Mouse (Mus musculus) spleen, postnatal 36 days (tissue): ENCODE data around the gene Ttyh1.
A peak's percentile ranks its signal among the peaks of the same experiment; 100 is the strongest.

Source experiments
- DNase-seq, 2 experiments: peaks; one replicate each; pipeline ENCODE4 v3.0.0; 2022; ENCODE audit warnings: low spot score in 2 of 2, mixed read lengths in 1 of 2

Ttyh1 gene

GRCm38 (mm10) chr7:4122783-4123182, 3.6 kb downstream of the Ttyh1 start:
- no peak for DNase-seq

GRCm38 (mm10) chr7:4123732-4124131, 4.5 kb downstream of the Ttyh1 start:
- DNase-seq = no peak

DNA sequence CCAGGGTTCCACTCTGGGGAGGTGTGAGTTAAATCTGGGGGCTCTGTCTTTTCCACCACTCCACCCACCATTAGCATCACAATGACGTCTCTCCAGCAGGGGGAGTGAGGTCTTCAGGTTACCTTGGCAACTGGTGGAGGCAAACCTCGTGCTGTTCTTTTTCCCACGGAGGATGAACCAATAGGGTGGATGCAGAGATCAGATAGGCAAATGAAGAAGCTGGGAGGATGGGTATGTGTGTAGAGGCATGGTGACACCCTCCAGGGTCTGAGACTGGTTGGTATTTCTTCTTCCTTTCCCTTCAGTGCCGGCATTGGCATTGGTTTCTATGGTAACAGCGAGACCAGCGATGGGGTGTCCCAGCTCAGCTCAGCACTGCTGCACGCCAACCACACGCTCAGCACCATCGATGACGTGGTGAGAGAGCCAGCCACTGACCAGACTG, 5.1 kb downstream of the Ttyh1 start:
- peak; percentile 36 to 39 for DNase-seq

DNA sequence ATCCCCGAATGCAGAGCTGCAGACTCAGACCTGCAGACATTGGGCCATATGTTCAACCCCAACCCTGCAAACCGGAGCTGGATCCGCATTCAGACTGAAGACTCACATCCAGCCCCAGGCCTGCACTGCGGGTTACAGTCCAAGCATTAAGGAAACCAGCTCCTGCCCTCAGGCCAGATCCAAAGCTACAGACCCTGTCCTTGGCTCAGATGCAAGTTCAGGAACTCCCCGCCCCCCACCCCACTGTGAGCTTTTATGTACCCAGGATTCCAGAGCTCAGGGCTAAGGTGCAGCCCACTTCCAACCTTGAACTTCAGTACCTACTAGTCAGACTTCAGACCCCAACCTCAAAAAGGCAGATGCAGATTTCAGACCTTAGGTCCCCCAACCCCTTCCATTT, 5.6 kb downstream of the Ttyh1 start:
- no peak for DNase-seq

GRCm38 (mm10) chr7:4125306-4125705, 6.1 kb downstream of the Ttyh1 start:
- no peak for DNase-seq

GRCm38 (mm10) chr7:4126992-4127785, 8.0 kb downstream of the Ttyh1 start:
- no peak for DNase-seq

DNA sequence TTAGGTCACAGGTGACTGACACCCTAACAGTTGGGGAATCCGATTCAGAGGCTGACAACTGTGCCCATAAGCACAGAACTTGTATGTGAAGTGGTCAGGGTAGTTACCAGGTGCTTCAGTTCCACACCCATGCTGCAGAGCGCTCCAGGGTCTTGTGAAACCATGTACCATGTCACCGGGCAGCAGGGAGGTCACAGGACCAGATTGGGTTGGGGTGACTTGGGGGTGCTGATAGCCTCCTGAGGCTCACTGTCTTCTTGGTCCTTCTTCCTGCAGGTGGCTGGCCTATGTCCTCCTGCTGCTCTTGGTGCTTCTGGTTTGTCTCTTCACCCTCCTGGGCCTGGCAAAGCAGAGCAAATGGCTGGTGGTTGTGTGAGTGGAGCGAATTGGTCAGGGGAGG, 8.7 kb downstream of the Ttyh1 start:
- DNase-seq = no peak

DNA sequence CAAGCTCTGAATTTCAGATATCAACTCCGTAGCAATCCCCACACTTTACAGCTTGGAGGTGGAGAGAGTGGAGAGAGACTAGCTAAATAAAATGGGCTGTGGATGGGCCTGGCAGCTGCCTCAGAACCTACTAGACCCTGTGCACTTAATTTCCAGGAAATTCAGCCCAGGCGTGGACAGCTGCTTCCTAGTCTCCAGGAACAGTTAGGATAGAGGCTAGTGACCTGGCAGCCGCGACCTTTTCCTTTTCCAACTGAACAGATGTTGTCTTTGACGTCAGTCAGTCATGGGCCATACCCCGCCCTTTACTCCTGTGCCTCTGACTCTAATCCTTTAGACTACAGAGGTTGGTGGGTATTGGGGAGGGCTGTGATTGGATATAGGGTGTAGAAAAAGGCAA, 9.7 kb downstream of the Ttyh1 start:
- no peak for DNase-seq

GRCm38 (mm10) chr7:4130686-4131452, 11.7 kb downstream of the Ttyh1 start:
- DNase-seq = peak; percentile 61 to 76

DNA sequence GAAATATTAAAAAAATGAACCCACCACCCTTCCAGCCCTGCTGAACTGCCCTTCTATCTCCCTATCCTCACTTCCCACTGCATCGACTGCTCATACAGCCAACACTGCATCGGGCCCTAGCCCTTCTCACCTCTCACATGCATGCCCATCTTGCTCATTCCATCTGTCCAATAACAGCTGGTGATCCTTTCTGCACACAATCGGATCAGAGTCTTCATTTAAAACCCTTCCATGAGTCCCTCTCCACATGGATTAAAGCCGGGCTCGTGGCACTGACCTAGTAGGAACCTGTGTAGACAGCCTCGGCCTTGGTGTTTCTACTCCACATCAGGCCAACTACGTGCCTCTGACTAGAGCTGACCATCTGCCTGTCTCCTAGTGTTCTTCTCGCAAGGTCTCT, 12.8 kb downstream of the Ttyh1 start:
- no peak for DNase-seq

DNA sequence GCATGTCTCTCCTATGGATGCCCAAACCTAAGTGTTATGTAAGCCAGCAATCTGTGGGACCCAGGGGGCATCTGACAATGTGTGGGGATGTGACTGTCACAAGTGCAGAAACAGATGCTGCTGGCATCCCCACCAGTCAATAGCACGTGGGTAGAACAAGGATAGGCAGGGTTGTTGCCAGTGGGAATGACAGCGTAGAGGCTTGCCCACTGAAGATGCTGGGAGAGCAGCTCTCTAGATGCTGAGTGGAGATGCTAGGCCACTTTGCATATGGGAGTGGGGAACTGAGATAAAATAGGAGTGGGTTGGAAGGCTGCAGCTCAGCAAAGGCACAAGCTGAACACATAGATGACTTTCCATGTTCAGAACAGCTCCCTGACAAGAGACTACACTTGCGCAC, 13.4 kb downstream of the Ttyh1 start:
- DNase-seq = no peak

DNA sequence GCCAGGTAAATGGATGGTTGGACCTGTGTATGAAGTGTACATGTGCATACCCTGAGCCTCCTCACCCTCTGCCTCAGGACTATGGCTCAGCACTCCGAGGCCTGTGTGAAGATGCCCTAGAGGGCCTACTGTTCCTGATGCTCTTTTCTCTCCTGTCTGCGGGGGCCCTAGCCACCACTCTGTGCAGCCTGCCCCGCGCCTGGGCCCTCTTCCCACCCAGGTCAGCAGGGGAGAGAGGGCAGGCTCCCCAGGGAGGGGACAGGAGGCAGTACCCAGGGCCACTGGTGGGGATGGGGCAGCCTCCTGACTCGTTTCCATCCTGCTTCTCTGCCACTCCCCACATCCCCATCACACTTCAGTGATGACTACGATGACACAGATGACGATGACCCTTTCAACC, 13.8 kb downstream of the Ttyh1 start:
- DNase-seq = no peak

DNA sequence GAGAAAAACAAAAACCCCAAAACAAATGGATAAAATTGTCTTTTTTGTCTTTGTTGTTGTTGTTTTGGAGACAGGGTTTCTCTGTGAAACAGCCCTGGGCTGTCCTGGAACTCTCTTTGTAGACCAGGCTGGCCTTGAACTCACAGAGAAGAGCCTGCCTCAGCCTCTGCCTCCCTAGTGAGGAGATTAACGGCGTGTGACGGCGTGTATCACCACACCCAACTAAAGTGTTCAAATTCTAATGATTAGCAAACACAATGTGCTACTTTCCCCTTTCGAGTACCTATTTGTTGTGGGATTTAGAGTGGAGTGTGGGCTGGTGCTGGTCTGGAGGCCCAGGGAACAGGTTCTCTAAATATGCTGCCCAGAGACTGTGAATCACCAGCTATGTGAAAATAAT, 15.7 kb downstream of the Ttyh1 start:
- no peak for DNase-seq

DNA sequence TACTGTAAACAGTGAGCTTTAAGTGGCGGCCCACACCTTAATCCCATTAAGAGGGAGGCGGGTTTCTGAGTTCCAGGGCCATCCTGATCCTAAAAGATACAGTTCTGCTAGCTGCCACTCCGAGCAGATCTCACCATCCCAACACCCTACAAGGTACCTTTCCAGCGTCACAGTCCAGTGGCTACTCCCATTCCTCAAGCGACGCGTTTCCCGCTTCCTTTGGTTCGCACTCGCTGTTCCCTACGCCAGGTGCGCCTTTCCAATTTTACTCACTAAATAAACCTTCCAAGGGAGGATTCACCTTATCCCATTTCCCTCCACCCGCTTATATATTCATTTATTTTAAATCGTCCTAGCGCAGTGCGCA, 17.2 kb downstream of the Ttyh1 start:
- DNase-seq = no peak

GRCm38 (mm10) chr7:4136771-4137531, 17.7 kb downstream of the Ttyh1 start, which contains the start of gene Leng8:
Gene Leng8, plus strand, starts transcription at chr7:4137039.
- DNase-seq = peak; percentile 98 to 99

GRCm38 (mm10) chr7:4137746-4138145, 18.5 kb downstream of the Ttyh1 start:
- DNase-seq = no peak

DNA sequence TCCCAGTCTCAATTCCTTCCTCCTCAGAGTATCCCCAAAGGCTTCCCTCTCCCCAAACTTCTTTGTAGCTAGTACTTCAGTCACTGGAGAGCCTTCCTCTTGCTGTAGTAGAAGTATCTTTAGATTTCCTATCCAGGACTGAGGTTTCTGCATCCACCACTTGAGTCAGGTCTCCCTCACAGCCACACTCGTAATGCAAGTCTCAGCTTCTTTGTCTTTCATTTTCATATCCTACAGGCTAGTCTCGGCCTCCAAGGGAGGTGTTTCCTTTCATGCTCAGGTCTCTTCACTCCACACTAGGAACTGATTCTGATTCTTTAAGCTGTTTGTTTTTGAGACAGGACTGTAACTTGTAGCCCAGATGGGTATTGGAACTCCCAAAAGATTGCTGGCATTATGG, 19.0 kb downstream of the Ttyh1 start:
- no peak for DNase-seq

DNA sequence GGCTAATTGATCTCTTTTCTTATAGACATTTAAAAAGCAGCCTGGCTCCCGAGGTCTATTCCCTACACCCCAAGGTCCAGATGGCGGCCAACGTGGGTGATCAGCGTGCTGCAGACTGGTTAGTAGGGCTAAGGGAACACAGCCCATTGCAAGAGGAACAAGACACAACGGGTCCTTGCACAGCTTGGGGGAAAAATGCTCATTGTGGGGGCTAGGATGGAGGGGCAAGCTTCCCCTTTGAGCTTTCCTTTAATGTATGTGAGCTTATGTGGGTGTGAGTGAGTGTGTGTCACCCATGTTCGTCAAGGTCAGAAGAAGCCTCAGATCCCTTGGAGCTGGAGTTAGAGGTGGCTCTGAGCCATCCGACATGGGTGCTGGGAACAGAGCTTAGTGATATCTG, 19.5 kb downstream of the Ttyh1 start:
- DNase-seq = no peak

- no peak for DNase-seq
Observed at GRCm38 (mm10) chr7:4139391-4139790, 20.2 kb downstream of the Ttyh1 start.

GRCm38 (mm10) chr7:4141648-4142325, 22.6 kb downstream of the Ttyh1 start:
- no peak for DNase-seq

- no peak for DNase-seq
Observed at GRCm38 (mm10) chr7:4142796-4143445, 23.7 kb downstream of the Ttyh1 start.
